Comparison of ENCODE assay signal across 8 mouse cellular contexts in the genomic region with DNA sequence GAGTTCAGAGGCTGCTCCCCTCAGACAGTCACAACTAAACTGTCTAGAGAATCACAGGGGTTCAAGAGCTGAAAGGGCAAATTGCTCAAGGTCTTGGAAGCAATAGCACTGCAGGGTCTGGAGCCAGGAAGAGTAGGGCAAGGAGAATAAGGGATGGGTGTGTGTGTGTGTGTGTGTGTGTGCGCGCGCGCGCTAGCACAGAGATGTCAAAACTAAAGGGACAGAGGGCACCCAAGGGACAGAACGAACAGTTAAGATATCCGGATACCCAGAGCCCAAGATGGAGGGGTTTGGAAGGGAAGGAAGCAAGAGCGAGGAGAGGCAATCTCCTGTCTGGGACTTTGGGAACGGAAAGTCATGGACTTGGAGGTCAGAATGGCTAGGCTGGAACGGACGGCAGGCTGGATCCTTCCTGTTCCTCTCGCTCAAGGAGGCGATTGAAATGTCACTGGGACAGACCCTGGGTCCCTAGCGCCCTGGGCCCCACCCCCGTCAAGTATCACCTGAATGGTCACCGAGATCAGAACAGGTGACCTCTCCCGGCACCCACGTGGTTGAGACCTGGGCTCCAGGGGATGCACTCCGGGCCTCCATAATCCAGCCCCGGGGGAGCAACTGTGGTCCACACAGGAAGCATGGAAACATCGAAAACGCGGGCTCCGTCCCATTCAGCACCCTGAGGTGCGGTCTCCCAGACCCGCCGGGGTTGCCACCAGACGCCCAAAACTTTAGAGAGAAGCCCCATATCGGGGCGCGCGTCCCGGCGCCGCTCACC. TPM values are rescaled to one million over a fixed set of nuclear protein-coding genes. Genes with fewer than 3 reads are reported as not detected.
A peak's percentile ranks its signal among the peaks of the same experiment; 100 is the strongest.
DNase-seq lines count a peak whose midpoint lies in the region; ATAC-seq and TF ChIP-seq lines count a peak whose summit lies in the region.

No protein-coding gene starts in this region.

- no peak for TF ChIP-seq CTCF in lung, embryonic 14.5 days (IDR thresholded peaks at IDR 0.05; ENCODE audit: low read depth)
- no peak for TF ChIP-seq CTCF in bone marrow, adult 2 months (IDR thresholded peaks at IDR 0.05; ENCODE audit: control insufficient read depth, insufficient read depth, low read length)
- no peak for TF ChIP-seq CTCF in heart, postnatal 0 days (IDR thresholded peaks at IDR 0.05; ENCODE audit: low read depth)
- TF ChIP-seq CTCF in lung, postnatal 0 days (IDR thresholded peaks at IDR 0.05), result no peak
- TF ChIP-seq CTCF in stomach, postnatal 0 days (IDR thresholded peaks at IDR 0.05; ENCODE audit: low read depth), result no peak

- H3K27ac ChIP-seq in lung, embryonic 14.5 days (ENCODE audit: low read depth), result peak overlapping the region; percentile 67
- H3K27ac ChIP-seq in bone marrow, adult 2 months (ENCODE audit: control insufficient read depth, insufficient read depth, low read depth, low read length, poor library complexity), result no peak overlapping the region
- 0 out of 2 replicates have a peak overlapping the region, but pooled peaks have one; percentile 36 for H3K27ac ChIP-seq in heart, postnatal 0 days (ENCODE audit: low read depth)
- H3K27ac ChIP-seq in lung, postnatal 0 days (ENCODE audit: low read length), result peak overlapping the region; percentile 48; the same call in 1 of the 2 replicates
- H3K27ac ChIP-seq in stomach, postnatal 0 days (replicated peaks), result peak overlapping the region; percentile 65

- WGBS in lung, embryonic 14.5 days, result 6% methylated on average over 35 of the region's 35 CpGs
- WGBS in bone marrow, adult 2 months, result 6% methylated on average over 35 of the region's 35 CpGs
- 5% methylated on average over 35 of the region's 35 CpGs for WGBS in heart, postnatal 0 days
- 4% methylated on average over 34 of the region's 35 CpGs for WGBS in lung, postnatal 0 days
- WGBS in stomach, postnatal 0 days, result 5% methylated on average over 34 of the region's 35 CpGs

- H3K4me3 ChIP-seq in lung, embryonic 14.5 days (ENCODE audit: low read depth, low read length), result peak overlapping the region; percentile 95
- H3K4me3 ChIP-seq in bone marrow, adult 2 months (replicated peaks; ENCODE audit: control insufficient read depth, low read depth, low read length), result peak overlapping the region; percentile 82
- peak overlapping the region; percentile 91 for H3K4me3 ChIP-seq in heart, postnatal 0 days (ENCODE audit: low read depth, low read length)
- H3K4me3 ChIP-seq in lung, postnatal 0 days (ENCODE audit: low read depth, low read length), result peak overlapping the region; percentile 84
- peak overlapping the region; percentile 90 for H3K4me3 ChIP-seq in stomach, postnatal 0 days (ENCODE audit: low read depth, low read length)

- 0 out of 2 replicates have a peak, but pooled peaks cover 5% of the 10 kb centered on the region for H3K4me1 ChIP-seq in lung, embryonic 14.5 days (ENCODE audit: insufficient read depth)
- no peaks in the 10 kb centered on the region; the same call in 1 of the 2 replicates for H3K4me1 ChIP-seq in bone marrow, adult 2 months (ENCODE audit: control insufficient read depth, insufficient read depth, low read length)
- H3K4me1 ChIP-seq in heart, postnatal 0 days (ENCODE audit: control insufficient read depth, insufficient read depth), result peaks cover 7% of the 10 kb centered on the region
- H3K4me1 ChIP-seq in lung, postnatal 0 days (ENCODE audit: insufficient read depth, low read depth, low read length), result no peaks in the 10 kb centered on the region; the same call in 1 of the 2 replicates
- H3K4me1 ChIP-seq in stomach, postnatal 0 days (replicated peaks; ENCODE audit: control insufficient read depth, insufficient read depth), result no peaks in the 10 kb centered on the region

- no peak for TF ChIP-seq POLR2A in bone marrow, adult 2 months (IDR thresholded peaks at IDR 0.05; ENCODE audit: borderline replicate concordance, control insufficient read depth, low read depth, low read length)

- ATAC-seq in lung, embryonic 14.5 days (ENCODE audit: insufficient read depth), result peak; percentile 58
- peak; percentile 59 for ATAC-seq in heart, postnatal 0 days (ENCODE audit: insufficient read depth, low read depth)
- peak; percentile 53 for ATAC-seq in lung, postnatal 0 days
- ATAC-seq in stomach, postnatal 0 days (ENCODE audit: low FRiP score, low TSS enrichment), result peak; percentile 69

- no peaks in the 10 kb centered on the region for H3K27me3 ChIP-seq in lung, embryonic 14.5 days (ENCODE audit: insufficient read depth, low read length)
- no peaks in the 10 kb centered on the region for H3K27me3 ChIP-seq in heart, postnatal 0 days (ENCODE audit: control insufficient read depth, insufficient read depth, low read length)
- H3K27me3 ChIP-seq in lung, postnatal 0 days (replicated peaks; ENCODE audit: insufficient read depth, low read length), result no peaks in the 10 kb centered on the region
- H3K27me3 ChIP-seq in stomach, postnatal 0 days (ENCODE audit: control insufficient read depth, insufficient read depth, low read length), result no peaks in the 10 kb centered on the region

- peak; percentile 10 for DNase-seq in lung, embryonic 14.5 days
- no peak for DNase-seq in lung, postnatal 14 days
- DNase-seq in heart, postnatal 0 days (ENCODE audit: low spot score), result no peak
- peak; percentile 34 for DNase-seq in lung, postnatal 0 days (ENCODE audit: low spot score)
- DNase-seq in stomach, postnatal 0 days (ENCODE audit: low spot score), result no peak
- DNase-seq in cerebellum, postnatal 36 days, result no peak
- no peak for DNase-seq in right cerebral cortex, postnatal 4 days

- no peaks in the 10 kb centered on the region for H3K9me3 ChIP-seq in lung, embryonic 14.5 days (ENCODE audit: low read depth, low read length)
- H3K9me3 ChIP-seq in heart, postnatal 0 days (replicated peaks; ENCODE audit: control insufficient read depth, low read length), result no peaks in the 10 kb centered on the region
- H3K9me3 ChIP-seq in lung, postnatal 0 days (ENCODE audit: low read length), result no peaks in the 10 kb centered on the region
- no peaks in the 10 kb centered on the region for H3K9me3 ChIP-seq in stomach, postnatal 0 days (ENCODE audit: control insufficient read depth, low read length)

- peak overlapping the region; percentile 87 for H3K9ac ChIP-seq in lung, embryonic 14.5 days
- peak overlapping the region; percentile 79 for H3K9ac ChIP-seq in heart, postnatal 0 days (replicated peaks; ENCODE audit: low read depth, low read length)
- peak overlapping the region; percentile 66 for H3K9ac ChIP-seq in lung, postnatal 0 days (replicated peaks; ENCODE audit: low read depth)
- peak overlapping the region; percentile 87 for H3K9ac ChIP-seq in stomach, postnatal 0 days (ENCODE audit: low read length)

- peak overlapping the region; percentile 69 for H3K4me2 ChIP-seq in lung, embryonic 14.5 days
- peak overlapping the region; percentile 97 for H3K4me2 ChIP-seq in heart, postnatal 0 days (ENCODE audit: low read depth, low read length)
- H3K4me2 ChIP-seq in lung, postnatal 0 days (replicated peaks; ENCODE audit: low read depth, low read length), result peak overlapping the region; percentile 93
- H3K4me2 ChIP-seq in stomach, postnatal 0 days (replicated peaks; ENCODE audit: low read depth), result peak overlapping the region; percentile 97

- H3K36me3 ChIP-seq in lung, embryonic 14.5 days (ENCODE audit: insufficient read depth), result peaks cover 61% of the 10 kb centered on the region
- peaks cover 58% of the 10 kb centered on the region for H3K36me3 ChIP-seq in heart, postnatal 0 days (replicated peaks; ENCODE audit: control insufficient read depth, insufficient read depth, low read length)
- H3K36me3 ChIP-seq in lung, postnatal 0 days (ENCODE audit: insufficient read depth, low read length), result peaks cover 23% of the 10 kb centered on the region; the same call in 1 of the 2 replicates
- H3K36me3 ChIP-seq in stomach, postnatal 0 days (ENCODE audit: control insufficient read depth, insufficient read depth, low read length), result peaks cover 28% of the 10 kb centered on the region

- no peak for TF ChIP-seq EP300 in heart, postnatal 0 days (IDR thresholded peaks at IDR 0.05; ENCODE audit: low read depth)
- no peak for TF ChIP-seq EP300 in lung, postnatal 0 days (IDR thresholded peaks at IDR 0.05)
- no peak for TF ChIP-seq EP300 in stomach, postnatal 0 days (optimal IDR thresholded peaks at IDR 0.05)

RNA-seq across cellular contexts. Expression of a gene that starts 0.5 kb away (rescaled TPM):
- polyA plus RNA-seq in lung, embryonic 14.5 days (2014; fragmentation: Nextera tagmentation; extraction: Ambion mirVana), result 162 and 174 TPM in 2 replicates
- 44.6 and 44.8 TPM in 2 replicates for polyA plus RNA-seq in bone marrow, adult 2 months (2011; ENCODE audit: insufficient read depth, insufficient read length, low replicate concordance, missing spikeins)
- 60.6 and 69.9 TPM in 2 replicates for total RNA-seq in heart, postnatal 0 days (2014; rRNA removed; ENCODE audit: low replicate concordance)
- polyA plus RNA-seq in heart, postnatal 0 days (2015; fragmentation: Nextera tagmentation; extraction: Ambion mirVana), result 90.1 and 90.6 TPM in 2 replicates
- 51.8 and 54.8 TPM in 2 replicates for polyA plus RNA-seq in lung, postnatal 0 days (2015; fragmentation: Nextera tagmentation; extraction: Ambion mirVana)
- polyA plus RNA-seq in stomach, postnatal 0 days (2015; fragmentation: Nextera tagmentation; extraction: Ambion mirVana), result 69.4 and 69.6 TPM in 2 replicates

RNA-seq across cellular contexts. Expression of a gene that starts 9.3 kb away (rescaled TPM):
- polyA plus RNA-seq in lung, embryonic 14.5 days (2014; fragmentation: Nextera tagmentation; extraction: Ambion mirVana), result 0.43 and 0.66 TPM in 2 replicates
- not detected in 2 replicates for polyA plus RNA-seq in bone marrow, adult 2 months (2011; ENCODE audit: insufficient read depth, insufficient read length, low replicate concordance, missing spikeins)
- total RNA-seq in heart, postnatal 0 days (2014; rRNA removed; ENCODE audit: low replicate concordance), result not detected in 2 replicates
- polyA plus RNA-seq in heart, postnatal 0 days (2015; fragmentation: Nextera tagmentation; extraction: Ambion mirVana), result not detected in 2 replicates
- polyA plus RNA-seq in lung, postnatal 0 days (2015; fragmentation: Nextera tagmentation; extraction: Ambion mirVana), result 0.10 and 0.24 TPM in 2 replicates
- 0.92 and 0.96 TPM in 2 replicates for polyA plus RNA-seq in stomach, postnatal 0 days (2015; fragmentation: Nextera tagmentation; extraction: Ambion mirVana)

RNA-seq across cellular contexts. Expression of a gene that starts 20.4 kb away (rescaled TPM):
- 0.15 TPM in 1 of 2 replicates, not detected in the other for polyA plus RNA-seq in lung, embryonic 14.5 days (2014; fragmentation: Nextera tagmentation; extraction: Ambion mirVana)
- polyA plus RNA-seq in bone marrow, adult 2 months (2011; ENCODE audit: insufficient read depth, insufficient read length, low replicate concordance, missing spikeins), result not detected in 2 replicates
- total RNA-seq in heart, postnatal 0 days (2014; rRNA removed; ENCODE audit: low replicate concordance), result not detected in 2 replicates
- polyA plus RNA-seq in heart, postnatal 0 days (2015; fragmentation: Nextera tagmentation; extraction: Ambion mirVana), result not detected in 2 replicates
- 0.10 and 0.18 TPM in 2 replicates for polyA plus RNA-seq in lung, postnatal 0 days (2015; fragmentation: Nextera tagmentation; extraction: Ambion mirVana)
- 0.22 and 0.33 TPM in 2 replicates for polyA plus RNA-seq in stomach, postnatal 0 days (2015; fragmentation: Nextera tagmentation; extraction: Ambion mirVana)

RNA-seq across cellular contexts. Expression of a gene that starts 27.2 kb away (rescaled TPM):
- polyA plus RNA-seq in lung, embryonic 14.5 days (2014; fragmentation: Nextera tagmentation; extraction: Ambion mirVana), result 73.5 and 77.5 TPM in 2 replicates
- 50.8 and 77.1 TPM in 2 replicates for polyA plus RNA-seq in bone marrow, adult 2 months (2011; ENCODE audit: insufficient read depth, insufficient read length, low replicate concordance, missing spikeins)
- 52.3 and 71.4 TPM in 2 replicates for total RNA-seq in heart, postnatal 0 days (2014; rRNA removed; ENCODE audit: low replicate concordance)
- polyA plus RNA-seq in heart, postnatal 0 days (2015; fragmentation: Nextera tagmentation; extraction: Ambion mirVana), result 36.4 and 36.6 TPM in 2 replicates
- 39.7 and 41.0 TPM in 2 replicates for polyA plus RNA-seq in lung, postnatal 0 days (2015; fragmentation: Nextera tagmentation; extraction: Ambion mirVana)
- polyA plus RNA-seq in stomach, postnatal 0 days (2015; fragmentation: Nextera tagmentation; extraction: Ambion mirVana), result 31.5 and 35.7 TPM in 2 replicates

RNA-seq across cellular contexts. Expression of a gene that starts 33.8 kb away (rescaled TPM):
- 9.0 and 10.9 TPM in 2 replicates for polyA plus RNA-seq in lung, embryonic 14.5 days (2014; fragmentation: Nextera tagmentation; extraction: Ambion mirVana)
- polyA plus RNA-seq in bone marrow, adult 2 months (2011; ENCODE audit: insufficient read depth, insufficient read length, low replicate concordance, missing spikeins), result 1.5 and 2.3 TPM in 2 replicates
- 4.4 and 13.0 TPM in 2 replicates for total RNA-seq in heart, postnatal 0 days (2014; rRNA removed; ENCODE audit: low replicate concordance)
- polyA plus RNA-seq in heart, postnatal 0 days (2015; fragmentation: Nextera tagmentation; extraction: Ambion mirVana), result 9.1 and 9.7 TPM in 2 replicates
- polyA plus RNA-seq in lung, postnatal 0 days (2015; fragmentation: Nextera tagmentation; extraction: Ambion mirVana), result 12.1 and 12.9 TPM in 2 replicates
- polyA plus RNA-seq in stomach, postnatal 0 days (2015; fragmentation: Nextera tagmentation; extraction: Ambion mirVana), result 7.2 and 7.9 TPM in 2 replicates

Comparison
In these comparisons a context has a peak if more than half of its experiments do, and no peak if none do; other contexts are left out.
1. DNase-seq: peak in lung, embryonic 14.5 days (single experiment) and lung, postnatal 0 days (single experiment); none in lung, postnatal 14 days (single experiment), heart, postnatal 0 days (single experiment), stomach, postnatal 0 days (single experiment), cerebellum, postnatal 36 days (0 of 2) and right cerebral cortex, postnatal 4 days (single experiment).
2. Peak in every context shown above with its lines, with median percentiles within 50 percentile points of each other: ATAC-seq, H3K4me2 ChIP-seq, H3K4me3 ChIP-seq and H3K9ac ChIP-seq.